Mouse (Mus musculus): ENCODE data around the gene Plpp2. TPM values are rescaled to one million over a fixed set of nuclear protein-coding genes. Genes with fewer than 3 reads are reported as not detected.

Gene Plpp2
- total RNA-seq, 2 experiments from 2014 or later, result 5.3 to 6.9 TPM

DNA sequence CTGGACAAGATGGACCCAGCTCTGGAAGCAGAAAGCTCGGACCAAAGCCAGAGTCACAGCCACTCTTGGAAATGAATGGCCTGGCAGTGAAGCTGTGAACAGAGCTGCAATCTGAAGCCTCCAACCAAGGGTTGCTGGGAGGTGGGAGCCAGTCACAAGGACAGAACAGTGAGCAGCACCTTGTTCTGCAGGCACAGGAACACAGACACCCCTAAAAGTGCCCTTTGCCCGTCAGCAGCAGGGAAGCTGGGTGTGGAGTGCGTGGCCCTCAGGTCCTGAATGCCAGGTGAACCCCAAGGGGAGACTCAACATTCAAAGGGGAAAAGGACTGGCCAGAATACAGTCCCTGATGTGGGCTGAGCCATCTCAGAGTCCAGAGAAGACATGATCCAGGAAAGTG lies 2.0 kb downstream of the Plpp2 start:
- peak in 1 of 2 experiments; percentile 4 for DNase-seq (ENCODE audit: extremely low spot score in 1 of 2, low spot score in 1 of 2)

DNA sequence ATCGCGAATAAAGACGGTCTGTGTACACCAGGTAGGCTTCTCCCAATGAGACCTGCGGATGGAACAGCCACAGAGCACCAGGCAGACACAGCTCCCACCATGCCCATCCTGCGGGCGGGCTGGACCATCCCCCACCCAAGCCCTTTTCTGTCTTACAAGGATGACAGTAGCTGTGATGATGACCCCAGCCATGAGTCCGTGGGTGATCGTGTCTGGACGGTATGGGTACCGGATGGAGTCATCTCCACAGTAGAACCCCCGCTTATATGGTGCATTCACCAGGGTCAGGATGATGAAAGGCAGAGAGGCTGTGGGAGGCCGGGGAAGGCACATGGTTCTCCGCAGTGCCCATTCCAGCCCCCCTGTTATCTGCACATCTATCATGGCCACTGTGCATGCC lies 2.9 kb downstream of the Plpp2 start:
- no peak for DNase-seq (ENCODE audit: extremely low spot score in 1 of 2, low spot score in 1 of 2)

GRCm38 (mm10) chr10:79530241-79530640 lies 3.4 kb downstream of the Plpp2 start:
- no peak for DNase-seq (ENCODE audit: extremely low spot score in 1 of 2, low spot score in 1 of 2)

DNA sequence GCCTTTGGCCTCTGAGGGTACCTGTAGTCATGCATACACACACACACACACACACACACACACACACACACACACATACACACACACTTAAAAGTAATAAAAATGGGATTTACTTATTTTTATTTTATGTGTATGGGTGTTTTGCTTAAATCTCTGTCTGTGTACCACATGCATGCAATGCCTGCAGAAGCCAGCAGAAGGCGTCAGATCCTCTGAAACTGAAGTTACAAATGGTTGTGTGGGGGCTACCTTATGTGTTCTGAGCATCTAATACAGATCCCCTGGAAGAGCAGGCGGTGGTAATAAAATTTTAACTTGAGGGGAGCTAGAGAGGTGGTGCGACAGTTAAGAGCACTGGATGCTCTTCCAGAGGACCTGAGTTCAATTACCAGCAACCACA lies 5.5 kb downstream of the Plpp2 start:
- no peak for DNase-seq (ENCODE audit: extremely low spot score in 1 of 2, low spot score in 1 of 2)

DNA sequence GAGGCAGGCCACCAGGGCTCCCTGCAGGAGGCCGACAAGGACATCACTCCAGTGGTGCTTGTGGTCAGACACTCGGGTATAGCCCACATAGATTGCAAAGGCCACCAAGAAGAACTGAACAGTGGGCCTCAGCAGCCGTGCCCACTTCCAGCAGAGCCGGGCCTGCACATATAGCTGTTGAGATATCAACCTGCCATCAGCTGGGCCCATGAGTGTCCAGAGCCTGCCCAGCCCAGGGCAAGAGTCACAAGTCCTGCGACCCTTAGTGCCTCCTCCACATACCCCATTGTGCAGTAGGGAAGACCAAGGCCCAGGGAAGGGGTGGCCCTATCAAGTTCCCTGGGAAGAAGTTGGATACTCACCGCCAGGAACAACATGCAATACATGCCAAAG lies 6.1 kb downstream of the Plpp2 start:
- DNase-seq (ENCODE audit: extremely low spot score in 1 of 2, low spot score in 1 of 2), result no peak

DNA sequence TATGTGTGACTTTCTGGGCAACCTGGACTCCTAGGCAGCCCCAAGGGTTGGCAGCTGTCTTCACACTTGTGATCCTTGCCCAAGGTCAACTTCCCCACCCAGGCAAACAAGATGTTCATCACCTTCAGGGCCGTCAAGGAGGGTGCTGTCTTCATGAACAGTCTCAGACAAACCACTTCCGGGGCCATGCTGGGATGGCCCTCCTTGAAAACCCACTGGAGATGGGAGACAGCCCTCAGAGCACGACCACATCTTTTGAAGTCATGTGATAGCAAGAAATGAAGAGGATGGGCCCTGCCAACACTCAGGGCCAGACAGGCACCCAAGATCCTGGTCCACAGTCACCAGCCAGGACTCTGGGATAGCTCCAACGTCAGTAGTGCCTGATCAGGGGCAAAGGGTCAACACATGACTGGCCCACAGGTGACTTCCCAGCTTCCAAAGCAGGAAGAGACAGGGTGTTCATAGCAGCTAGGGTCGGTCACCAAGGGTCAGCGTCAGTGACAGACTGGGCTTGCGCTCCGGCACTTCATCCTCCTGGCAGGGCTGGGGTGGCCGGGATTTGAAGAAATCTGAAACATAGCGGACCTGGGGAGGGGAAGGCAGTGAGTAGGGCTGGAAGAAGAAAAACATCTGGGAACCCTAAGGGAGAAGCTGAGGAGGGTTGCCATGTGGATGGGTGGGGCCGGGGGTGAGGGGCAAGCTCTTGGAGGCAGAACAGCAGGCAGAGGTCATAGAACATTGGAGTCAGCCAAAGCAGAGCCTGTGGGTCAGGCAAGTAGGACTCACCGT lies 6.7 kb downstream of the Plpp2 start:
- no peak for DNase-seq (ENCODE audit: extremely low spot score in 1 of 2, low spot score in 1 of 2)

- no peak for DNase-seq (ENCODE audit: extremely low spot score in 1 of 2, low spot score in 1 of 2)
These were observed 7.9 kb downstream of the Plpp2 start for GRCm38 (mm10) chr10:79525456-79526325.

- DNase-seq (ENCODE audit: extremely low spot score in 1 of 2, low spot score in 1 of 2), result no peak
These were observed 9.2 kb downstream of the Plpp2 start for GRCm38 (mm10) chr10:79524433-79524832.

- DNase-seq (ENCODE audit: extremely low spot score in 1 of 2, low spot score in 1 of 2), result no peak
These were observed 26.9 kb downstream of the Plpp2 start for GRCm38 (mm10) chr10:79506709-79507108.

DNA sequence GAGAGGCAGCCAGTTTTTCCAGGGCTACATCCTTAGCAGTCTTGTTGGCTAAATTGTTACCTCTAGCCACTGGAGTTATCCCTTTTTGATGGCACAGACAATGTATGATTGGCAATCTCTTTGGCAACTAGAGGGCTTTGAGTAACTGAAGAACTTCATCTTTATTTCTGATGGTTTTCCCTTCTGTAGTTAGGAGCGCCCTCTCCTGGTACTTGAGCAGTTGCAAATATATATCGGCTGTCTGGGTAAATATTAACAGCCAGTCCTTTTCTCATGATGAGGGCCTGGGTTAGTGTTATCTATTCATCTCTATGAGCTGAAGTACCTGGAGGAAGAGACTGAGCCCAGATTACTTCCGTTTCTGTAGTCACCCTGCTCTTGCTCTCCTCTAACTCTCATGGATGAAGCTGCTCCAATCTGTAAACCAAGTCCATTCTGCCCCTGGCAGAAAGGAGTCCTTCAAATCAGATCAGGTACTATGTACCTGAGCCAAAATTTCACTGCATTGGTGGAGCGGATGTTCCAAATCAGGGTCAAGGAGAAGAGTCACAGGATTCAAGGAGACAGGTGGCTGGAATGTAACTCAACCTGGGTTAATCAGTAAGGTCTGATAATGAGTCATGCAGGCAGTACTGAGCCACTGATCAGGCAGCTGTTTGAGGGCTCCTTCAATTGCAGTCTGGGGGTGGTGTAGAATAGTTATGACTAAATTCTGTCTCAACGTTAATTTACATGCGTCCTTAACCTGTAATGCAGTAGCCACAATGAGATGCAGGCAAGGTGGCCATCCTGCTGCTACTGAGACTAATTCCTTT lies 30.6 kb downstream of the Plpp2 start:
- no peak for DNase-seq (ENCODE audit: extremely low spot score in 1 of 2, low spot score in 1 of 2)

DNA sequence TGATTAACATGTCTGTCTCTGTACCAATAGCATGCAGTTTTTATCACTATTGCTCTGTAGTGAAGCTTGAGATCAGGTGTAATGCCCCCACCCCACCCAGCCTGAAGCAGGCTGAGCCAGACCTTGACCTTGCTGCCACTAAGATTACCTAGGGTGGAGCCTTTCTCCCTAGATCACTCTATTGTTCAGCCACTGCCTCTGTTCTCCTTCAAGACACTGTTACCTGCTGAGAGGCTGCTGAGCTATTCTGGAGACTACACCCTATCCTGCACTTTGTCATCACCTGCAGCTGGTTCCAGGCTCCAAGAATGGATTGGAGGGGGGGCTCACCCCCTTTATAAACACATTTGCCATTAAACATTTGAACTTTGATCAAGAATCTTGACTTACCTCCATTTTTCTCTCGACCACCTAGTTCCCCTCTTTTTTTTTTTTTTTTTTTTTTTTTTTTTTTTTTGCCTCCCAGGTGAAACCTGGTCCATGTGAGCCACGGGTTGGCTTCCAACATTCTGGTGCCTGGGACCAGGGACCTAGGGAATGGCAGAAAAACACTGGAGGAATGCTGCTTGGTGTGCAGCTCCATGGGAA lies 36.8 kb downstream of the Plpp2 start:
- no peak for DNase-seq (ENCODE audit: extremely low spot score in 1 of 2, low spot score in 1 of 2)

- no peak for DNase-seq (ENCODE audit: extremely low spot score in 1 of 2, low spot score in 1 of 2)
These were observed 37.7 kb downstream of the Plpp2 start for GRCm38 (mm10) chr10:79495886-79496285.

Small RNA genes within 50 kb of the gene (microRNA-seq; reads per million reads assigned to microRNA genes)
- 0.18 to 0.60 reads per million in 2 experiments for gene Mir6909

Other genes with a start within 250 kb of the Plpp2 start
- not detected for gene Vmn2r82, start 177.3 kb downstream of the Plpp2 start, total RNA-seq (2021)
- not detected for gene Vmn2r83, start 65.1 kb downstream of the Plpp2 start, total RNA-seq (2021)
- gene Mier2, start 21.4 kb upstream of the Plpp2 start, total RNA-seq (2021), result 10 to 100 TPM; 53.2 to 56.4 TPM
- gene Theg, start 53.5 kb upstream of the Plpp2 start, total RNA-seq (2021), result under 1 TPM in 1 of 2 experiments, not detected in 1; 0.44 TPM
- 10 to 100 TPM; 12.1 to 12.3 TPM for gene C2cd4c, start 80.2 kb upstream of the Plpp2 start, total RNA-seq (2021)
- 10 to 100 TPM; 39.2 to 48.2 TPM for gene Shc2, start 104.1 kb upstream of the Plpp2 start, total RNA-seq (2021)
- under 1 TPM in 1 of 2 experiments, not detected in 1; 0.22 TPM for gene Odf3l2, start 111.9 kb upstream of the Plpp2 start, total RNA-seq (2021)
- gene Madcam1, start 130.8 kb upstream of the Plpp2 start, total RNA-seq (2021), result not detected
- gene Tpgs1, start 135.6 kb upstream of the Plpp2 start, total RNA-seq (2021), result 10 to 100 TPM; 74.9 to 79.7 TPM
- gene Cdc34, start 148.4 kb upstream of the Plpp2 start, total RNA-seq (2021), result 10 to 100 TPM; 67.1 to 77.7 TPM
- 1 to 10 TPM; 2.4 to 3.1 TPM for gene Gzmm, start 155.2 kb upstream of the Plpp2 start, total RNA-seq (2021)
- gene Bsg, start 170.7 kb upstream of the Plpp2 start, total RNA-seq (2021), result 100 to 1,000 TPM; 610 to 665 TPM
- gene Hcn2, start 182.8 kb upstream of the Plpp2 start, total RNA-seq (2021), result 100 to 1,000 TPM; 108 to 110 TPM
- gene Polrmt, start 212.8 kb upstream of the Plpp2 start, total RNA-seq (2021), result 10 to 100 TPM; 39.2 to 44.6 TPM
- 1 to 10 TPM; 1.0 to 1.5 TPM for gene Fgf22, start 221.3 kb upstream of the Plpp2 start, total RNA-seq (2021)
- 10 to 100 TPM; 82.7 to 92.9 TPM for gene Rnf126, start 233.2 kb upstream of the Plpp2 start, total RNA-seq (2021)
- 1 to 10 TPM; 1.2 to 2.1 TPM for gene Fstl3, start 243.5 kb upstream of the Plpp2 start, total RNA-seq (2021)

Measured in layer of hippocampus, postnatal 25 days (tissue).